Mouse (Mus musculus): ENCODE measurements around the gene Ctcfl.

GRCm38 (mm10) chr2:173148001-173148400 lies 28.7 kb upstream of the Ctcfl start:
- no peak for TF ChIP-seq CTCF (IDR thresholded peaks at IDR 0.05)
- TF ChIP-seq EP300 (IDR thresholded peaks at IDR 0.05): no peak
